Mouse (Mus musculus) MN1 (cell line): ENCODE results near the gene Ssxb6.
"Not testable (repeated sequence)": the region's sequence is repeated elsewhere in the genome, so short reads cannot be mapped to it uniquely, and the experiment has no call there.

Experiments used
- DNase-seq: peaks from one replicate; pipeline ENCODE4 v3.0.0-alpha.2; 2016; ENCODE audit warnings: low spot score

Gene Ssxb6

GRCm38 (mm10) chrX:8548155-8548554, at the start of gene Ssxb6:
Gene Ssxb6, minus strand, starts transcription at chrX:8548255.
- DNase-seq = not testable (repeated sequence)

- DNase-seq = not testable (repeated sequence)
Observed at GRCm38 (mm10) chrX:8591716-8592115, 43.7 kb upstream of the Ssxb6 start, which contains the start of gene Ssxb3. Gene Ssxb3, minus strand, starts transcription at chrX:8591816.

GRCm38 (mm10) chrX:8524854-8525253, 23.2 kb downstream of the Ssxb6 start, which contains the start of gene Gm14459:
Gene Gm14459, minus strand, starts transcription at chrX:8524954.
- no peak for DNase-seq
